Mouse (Mus musculus): ENCODE measurements around the gene Creb3l1.

DNA sequence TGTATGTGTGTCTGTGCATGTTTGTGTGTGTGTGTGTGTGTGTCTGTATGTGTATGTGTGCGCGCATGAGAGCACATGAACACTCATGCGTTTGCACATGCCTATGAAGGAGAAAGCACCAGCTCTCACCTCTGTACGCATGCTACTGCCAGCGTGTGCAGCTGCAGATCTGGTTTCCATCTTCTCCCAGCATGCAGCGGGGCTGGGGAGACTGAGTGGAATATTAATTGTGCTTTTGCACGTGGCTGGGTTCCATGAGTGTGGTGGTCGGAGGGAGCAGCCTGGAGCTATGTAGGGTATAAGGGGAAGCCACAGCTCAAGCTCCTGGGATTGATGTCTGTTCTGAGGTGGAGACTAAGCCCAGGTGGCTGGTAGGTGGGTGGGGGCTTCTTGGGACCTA lies 6.3 kb upstream of the Creb3l1 start:
- TF ChIP-seq CTCF (IDR thresholded peaks at IDR 0.05; ENCODE audit: insufficient read depth, low read length) (no peak), POLR2A (IDR thresholded peaks at IDR 0.05; ENCODE audit: borderline replicate concordance, extremely low read depth, low read depth, low read length) (no peak)
